Mouse (Mus musculus) MEL (cell line): ENCODE data around the gene Coro7. TPM values are rescaled to one million over a fixed set of nuclear protein-coding genes. Genes with fewer than 3 reads are reported as not detected.

Source experiments
- DNase-seq: peaks from one replicate; pipeline ENCODE4 v3.0.0; 2011; ENCODE audit warnings: low read depth, low spot score
- H3K27ac ChIP-seq: 2 replicates; pipeline ENCODE4 v1.5.1; 2012; ENCODE audit warnings: low read depth, mild to moderate bottlenecking, control low read depth, low read length, moderate library complexity; ENCODE audit not compliant: control insufficient read depth
- H3K27me3 ChIP-seq, 2 experiments: fragments of 150-350 bp in 1 of 2; sonication (generic) in 1 of 2; 2 replicates each; pipeline ENCODE4 v1.6.1; 2012; ENCODE audit warnings: low read length in 2 of 2, mild to moderate bottlenecking in 2 of 2, improper control_type of control experiment in 1 of 2, moderate library complexity in 1 of 2; ENCODE audit not compliant: insufficient read depth in 2 of 2, control insufficient read depth in 1 of 2
- H3K36me3 ChIP-seq, 2 experiments: 2 replicates each; pipeline ENCODE4 v1.6.1; 2012 to 2014; ENCODE audit warnings: low read length in 2 of 2, improper control_type of control experiment in 1 of 2, inconsistent platforms in 1 of 2, mild to moderate bottlenecking in 1 of 2; ENCODE audit not compliant: insufficient read depth in 2 of 2, control insufficient read depth in 1 of 2
- H3K4me1 ChIP-seq, 2 experiments: fragments of 150-350 bp in 1 of 2; sonication (generic) in 1 of 2; 2 replicates each; pipeline ENCODE4 v1.6.1; 2012; ENCODE audit warnings: low read length in 2 of 2, improper control_type of control experiment in 1 of 2, mild to moderate bottlenecking in 1 of 2; ENCODE audit not compliant: insufficient read depth in 2 of 2, control insufficient read depth in 1 of 2
- H3K4me3 ChIP-seq, 2 experiments: fragments of 150-350 bp in 1 of 2; sonication (generic) in 1 of 2; 2 replicates each; pipeline ENCODE4 v1.5.1; 2012; ENCODE audit warnings: low read depth in 2 of 2, low read length in 2 of 2, mild to moderate bottlenecking in 2 of 2, moderate library complexity in 2 of 2, control low read depth in 1 of 2, improper control_type of control experiment in 1 of 2; ENCODE audit not compliant: control insufficient read depth in 1 of 2, insufficient read depth in 1 of 2
- H3K79me2 ChIP-seq: 2 replicates; pipeline ENCODE4 v1.6.1; 2012; ENCODE audit warnings: mild to moderate bottlenecking, low read length, moderate library complexity; ENCODE audit not compliant: control insufficient read depth, poor library complexity, insufficient read depth
- H3K9ac ChIP-seq: 2 replicates; pipeline ENCODE4 v1.6.1; 2012; ENCODE audit warnings: low read depth, mild to moderate bottlenecking, control low read depth, low read length, moderate library complexity; ENCODE audit not compliant: control insufficient read depth, poor library complexity, severe bottlenecking
- H3K9me3 ChIP-seq: fragments of 150-350 bp; sonication (generic); replicated peaks from 2 replicates; pipeline ENCODE4 v1.6.1; 2012; ENCODE audit warnings: mild to moderate bottlenecking, low read length, improper control_type of control experiment, moderate library complexity; ENCODE audit not compliant: insufficient read depth
- CTCF ChIP-seq, 3 experiments: IDR thresholded peaks in 2 of 3; conservative IDR thresholded peaks in 1 of 3; 2 replicates each; pipeline ENCODE4 v1.5.1; 2011 to 2012; ENCODE audit warnings: low read length in 3 of 3, low read depth in 2 of 3, mild to moderate bottlenecking in 2 of 3, improper control_type of control experiment in 1 of 3, inconsistent platforms in 1 of 3, mixed read lengths in 1 of 3, moderate library complexity in 1 of 3; ENCODE audit not compliant: control insufficient read depth in 1 of 3, insufficient read depth in 1 of 3, poor library complexity in 1 of 3, severe bottlenecking in 1 of 3
- E2F4 ChIP-seq: IDR thresholded peaks from 2 replicates; pipeline ENCODE4 v1.6.1; 2011; ENCODE audit warnings: low read depth, low read length, improper control_type of control experiment, borderline replicate concordance
- ELF1 ChIP-seq: IDR thresholded peaks from 2 replicates; pipeline ENCODE4 v1.6.1; 2014; ENCODE audit warnings: low read depth, mild to moderate bottlenecking, inconsistent platforms, low read length, improper control_type of control experiment, moderate library complexity
- EP300 ChIP-seq, 2 experiments: IDR thresholded peaks; 2 replicates each; pipeline ENCODE4 v1.6.1; 2011; ENCODE audit warnings: improper control_type of control experiment in 2 of 2, low read length in 2 of 2, low read depth in 1 of 2, mild to moderate bottlenecking in 1 of 2
- ETS1 ChIP-seq: IDR thresholded peaks from 2 replicates; pipeline ENCODE4 v1.6.1; 2012; ENCODE audit warnings: low read depth, mild to moderate bottlenecking, inconsistent platforms, low read length, improper control_type of control experiment, moderate library complexity
- HCFC1 ChIP-seq: IDR thresholded peaks from 2 replicates; pipeline ENCODE4 v1.6.1; 2012; ENCODE audit warnings: low read depth, mild to moderate bottlenecking, inconsistent platforms, low read length, improper control_type of control experiment, moderate library complexity
- KAT2A ChIP-seq: conservative IDR thresholded peaks from 2 replicates; pipeline ENCODE4 v1.6.1; 2012; ENCODE audit warnings: low read depth, low read length, improper control_type of control experiment, inconsistent platforms
- MAZ ChIP-seq: IDR thresholded peaks from 2 replicates; pipeline ENCODE4 v1.6.1; 2012; ENCODE audit warnings: low read depth, mild to moderate bottlenecking, inconsistent platforms, low read length, improper control_type of control experiment
- MXI1 ChIP-seq: IDR thresholded peaks from 2 replicates; pipeline ENCODE4 v1.6.1; 2011; ENCODE audit warnings: mild to moderate bottlenecking, low read depth, low read length, improper control_type of control experiment
- POLR2AphosphoS5 ChIP-seq: IDR thresholded peaks from 2 replicates; pipeline ENCODE4 v1.6.1; 2012; ENCODE audit warnings: low read depth, borderline replicate concordance, mild to moderate bottlenecking, inconsistent platforms, low read length, moderate library complexity, mixed read lengths
- RAD21 ChIP-seq: IDR thresholded peaks from 2 replicates; pipeline ENCODE4 v1.6.1; 2011; ENCODE audit warnings: mild to moderate bottlenecking, low read depth, low read length, improper control_type of control experiment
- RCOR1 ChIP-seq: IDR thresholded peaks from 2 replicates; pipeline ENCODE4 v1.6.1; 2012; ENCODE audit warnings: low read depth, mild to moderate bottlenecking, inconsistent platforms, low read length, improper control_type of control experiment
- SMC3 ChIP-seq: IDR thresholded peaks from 2 replicates; pipeline ENCODE4 v1.6.1; 2011; ENCODE audit warnings: low read depth, low read length, improper control_type of control experiment
- TAL1 ChIP-seq: IDR thresholded peaks from 2 replicates; pipeline ENCODE4 v1.6.1; 2012; ENCODE audit warnings: mild to moderate bottlenecking, inconsistent platforms, low read length, moderate library complexity, mixed read lengths
- UBTF ChIP-seq: IDR thresholded peaks from 2 replicates; pipeline ENCODE4 v1.6.1; 2012; ENCODE audit warnings: low read depth, mild to moderate bottlenecking, inconsistent platforms, low read length, improper control_type of control experiment, moderate library complexity, borderline replicate concordance; ENCODE audit not compliant: insufficient read depth
- USF1 ChIP-seq: IDR thresholded peaks from 2 replicates; pipeline ENCODE4 v1.6.1; 2014; ENCODE audit warnings: low read depth, mild to moderate bottlenecking, inconsistent platforms, low read length, improper control_type of control experiment, moderate library complexity
- ZKSCAN1 ChIP-seq: IDR thresholded peaks from 2 replicates; pipeline ENCODE4 v1.6.1; 2012; ENCODE audit warnings: low read depth, mild to moderate bottlenecking, inconsistent platforms, low read length, improper control_type of control experiment, moderate library complexity
- ZNF384 ChIP-seq: IDR thresholded peaks from 2 replicates; pipeline ENCODE4 v1.6.1; 2012; ENCODE audit warnings: low read depth, mild to moderate bottlenecking, inconsistent platforms, low read length, improper control_type of control experiment
- polyA plus RNA-seq, 2 experiments: library from polyadenylated mRNA; stranded (reverse) in 1 of 2; unstranded in 1 of 2; fragments of >175 nt in 1 of 2; fragments of >200 nt in 1 of 2; gene quantifications; 2 replicates each; pipeline versions ENCODE4 v1.2.1 to v1.2.4; 2012; ENCODE audit warnings: low replicate concordance in 2 of 2, low read depth in 1 of 2; ENCODE audit not compliant: insufficient read length in 2 of 2, insufficient read depth in 1 of 2, missing spikeins in 1 of 2
- total RNA-seq: library from RNA; depleted of rRNA; stranded (reverse); fragments of 300-350 nt; gene quantifications from 2 replicates; pipeline ENCODE4 v1.2.3, GENCODE M21; 2012

Gene Coro7
- total and polyA plus RNA-seq, 3 experiments, result 9.8 to 38.3 TPM; not detected in 1

DNA sequence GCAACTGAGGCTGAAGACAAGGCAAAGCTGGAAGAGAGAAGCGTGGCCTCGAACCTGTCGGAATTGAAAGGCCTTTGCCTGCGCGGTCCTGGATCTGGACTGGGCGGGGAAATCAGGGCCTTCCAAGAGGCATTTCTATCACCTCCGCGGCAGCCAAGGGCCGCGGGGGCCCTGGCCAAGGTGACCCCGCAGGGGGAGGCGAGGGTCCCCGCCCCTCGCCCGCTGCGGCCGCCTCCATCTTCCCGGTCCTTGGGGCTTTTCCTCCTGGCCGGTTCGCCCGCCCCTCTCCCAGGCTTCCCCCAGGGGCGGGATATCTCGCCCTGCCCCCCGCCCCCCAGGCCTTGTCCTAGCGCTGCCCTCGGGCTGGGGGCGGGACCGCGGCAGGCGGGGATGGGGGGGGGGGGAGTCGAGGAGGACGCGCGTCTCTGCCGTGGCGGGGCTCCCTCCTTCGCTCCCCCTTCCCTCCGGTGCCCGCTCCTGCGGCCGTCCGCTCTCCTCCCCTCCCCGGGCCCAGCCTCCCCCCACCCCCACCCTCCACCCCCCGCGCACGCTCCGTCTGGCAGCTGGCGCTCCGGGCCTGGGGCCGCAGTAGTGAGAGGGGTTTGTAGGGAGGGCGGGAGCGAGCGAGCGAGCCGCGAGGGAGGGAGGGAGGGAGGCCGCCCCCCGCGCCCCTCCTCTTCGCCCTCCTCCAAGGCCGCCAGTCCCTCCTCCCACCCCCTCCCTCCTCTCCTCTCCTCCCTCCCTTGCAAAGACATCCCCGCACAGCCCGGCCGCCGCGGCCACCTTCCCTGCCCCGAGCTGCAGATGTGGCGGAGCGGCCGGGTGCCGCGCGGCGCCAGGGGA lies 85.4 kb downstream of the Coro7 start, which contains the start of gene Glis2:
TSS of gene Glis2 (plus strand) at position 743 of the 843 bp plus-strand sequence.
- Histone ChIP-seq H3K79me2 (no peaks in the 10 kb centered on the region), H3K4me3 (peak within 1 kb of the TSS; percentile 48 to 51), H3K9me3 (no peaks in the 10 kb centered on the region), H3K36me3 (no peaks in the 10 kb centered on the region), H3K9ac (peak within 1 kb of the TSS; percentile 61), H3K4me1 (no peaks in the 10 kb centered on the region; a peak in 1 of 4 replicates), H3K27ac (no peak within 1 kb of the TSS), H3K27me3 (0 out of 4 replicates have a peak, but pooled peaks cover 0 to 3% of the 10 kb centered on the region in 2 experiments)
- TF ChIP-seq ZKSCAN1 (no peak), USF1 (no peak), POLR2AphosphoS5 (no peak), ZNF384 (no peak), MAZ (peak; percentile 48; the same call in 1 of the 2 replicates)
- peak; percentile 49 for DNase-seq

DNA sequence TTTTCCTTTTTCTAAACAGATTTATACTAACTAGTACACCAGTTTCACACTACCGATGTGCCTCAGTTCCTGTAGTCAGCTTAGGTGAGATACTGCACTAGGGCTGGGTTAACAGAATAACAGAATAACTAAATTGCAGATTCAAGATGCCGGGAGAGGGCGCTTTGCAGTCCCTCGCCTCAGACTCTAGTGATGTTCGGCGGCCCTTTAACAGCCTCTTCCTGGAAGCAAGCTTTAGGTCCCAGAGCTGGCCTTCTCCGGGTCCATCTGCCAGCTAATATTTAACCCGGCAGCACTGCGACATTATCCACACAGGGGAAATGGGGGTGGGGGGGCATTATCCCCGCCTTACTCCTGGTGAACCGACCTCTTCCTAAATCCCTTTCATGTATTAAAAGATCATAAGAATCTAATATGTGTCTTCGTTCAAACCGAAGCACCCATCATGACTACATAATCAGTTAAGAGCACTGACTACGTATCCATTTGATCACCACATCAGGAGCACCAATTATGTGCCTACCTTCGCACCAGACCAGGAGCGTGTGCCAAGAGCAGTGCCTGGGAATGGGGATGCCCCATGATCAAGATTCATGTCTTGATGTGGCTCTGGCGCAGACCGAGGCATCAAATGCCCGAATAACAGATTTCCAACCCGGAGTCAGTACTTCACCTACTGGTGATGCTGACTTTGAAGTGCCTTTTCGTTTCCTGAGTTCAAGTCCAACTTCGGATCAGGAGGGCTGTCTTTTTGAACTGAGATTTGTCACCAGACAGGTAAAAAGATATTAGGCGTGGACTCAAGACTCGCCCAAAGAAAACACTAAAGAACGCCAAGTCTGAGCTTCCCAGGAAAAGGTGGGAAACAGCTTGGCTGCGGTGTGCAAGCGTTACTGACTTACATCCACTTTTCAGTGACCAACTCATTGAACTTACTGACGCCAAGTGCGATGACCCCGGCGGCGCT lies 86.4 kb downstream of the Coro7 start:
- Histone ChIP-seq H3K36me3 (no peaks in the 10 kb centered on the region), H3K9ac (no peak overlapping the region), H3K27me3 (0 out of 4 replicates have a peak, but pooled peaks cover 0 to 3% of the 10 kb centered on the region in 2 experiments), H3K27ac (no peak overlapping the region), H3K79me2 (no peaks in the 10 kb centered on the region), H3K4me3 (no peak overlapping the region), H3K4me1 (no peaks in the 10 kb centered on the region; a peak in 1 of 4 replicates), H3K9me3 (no peaks in the 10 kb centered on the region)
- TF ChIP-seq TAL1 (no peak), SMC3 (peak; percentile 46), CTCF (IDR thresholded peaks at IDR 0.05 in 2 of 3, conservative IDR thresholded peaks at IDR 0.05 in 1 of 3; ENCODE audit: control insufficient read depth in 1 of 3, insufficient read depth in 1 of 3, low read depth in 2 of 3, low read length in 3 of 3, poor library complexity in 1 of 3, severe bottlenecking in 1 of 3) (peak; percentile 9 to 57 (median 54); a peak in 5 of 6 replicates), ZKSCAN1 (no peak), RAD21 (peak; percentile 8; the same call in 1 of the 2 replicates), EP300 (IDR thresholded peaks at IDR 0.05; ENCODE audit: low read depth in 1 of 2, low read length in 2 of 2) (no peak)
- peak; percentile 57 for DNase-seq

DNA sequence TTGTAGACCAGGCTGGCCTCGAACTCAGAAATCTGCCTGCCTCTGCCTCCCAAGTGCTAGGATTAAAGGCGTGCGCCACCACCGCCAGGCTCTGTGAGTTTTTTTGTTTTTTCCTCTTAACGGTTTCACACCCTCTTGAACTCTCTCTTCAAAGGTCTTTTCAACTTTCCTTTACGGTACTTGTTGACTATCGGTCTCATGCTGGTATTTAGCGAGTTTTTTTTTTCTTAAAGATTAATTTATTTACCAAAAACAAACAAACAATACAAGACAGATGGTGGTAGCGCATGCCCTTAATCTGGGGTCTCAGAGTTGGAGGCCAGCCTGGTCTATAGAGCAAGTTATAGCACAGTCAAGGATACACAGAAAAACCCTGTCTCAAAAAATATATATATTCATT lies 89.3 kb downstream of the Coro7 start:
- H3K79me2 ChIP-seq, result no peaks in the 10 kb centered on the region
- H3K9ac ChIP-seq, result no peak overlapping the region
- peaks cover 9 to 17% of the 10 kb centered on the region in 2 experiments for H3K4me1 ChIP-seq
- H3K36me3 ChIP-seq, result peaks cover 0 to 6% of the 10 kb centered on the region in 2 experiments; a peak in 2 of 4 replicates
- 0 out of 4 replicates have a peak, but pooled peaks cover 0 to 3% of the 10 kb centered on the region in 2 experiments for H3K27me3 ChIP-seq
- no peaks in the 10 kb centered on the region for H3K9me3 ChIP-seq
- no peak overlapping the region for H3K27ac ChIP-seq
- TF ChIP-seq USF1, result no peak
- no peak for TF ChIP-seq UBTF
- no peak for TF ChIP-seq MXI1
- TF ChIP-seq ELF1, result no peak
- TF ChIP-seq KAT2A, result no peak
- TF ChIP-seq E2F4, result no peak
- TF ChIP-seq CTCF (IDR thresholded peaks at IDR 0.05 in 2 of 3, conservative IDR thresholded peaks at IDR 0.05 in 1 of 3; ENCODE audit: control insufficient read depth in 1 of 3, insufficient read depth in 1 of 3, low read depth in 2 of 3, low read length in 3 of 3, poor library complexity in 1 of 3, severe bottlenecking in 1 of 3), result no peak
- TF ChIP-seq RAD21, result no peak
- no peak for TF ChIP-seq ETS1
- TF ChIP-seq HCFC1, result no peak
- TF ChIP-seq RCOR1, result no peak
- DNase-seq, result peak; percentile 47
- no peak overlapping the region for H3K4me3 ChIP-seq
